ENCODE assay signal across 30 mouse cellular contexts in genomic region chr11:61296556-61296955, GRCm38 (mm10). TPM values are rescaled to one million over a fixed set of nuclear protein-coding genes. Genes with fewer than 3 reads are reported as not detected.
DNase-seq lines count a peak whose midpoint lies in the region; ATAC-seq and TF ChIP-seq lines count a peak whose summit lies in the region.
"Had no signal": no experiment of that assay in that cellular context is flagged by ENCODE, and none has a peak within 500 bp of the region (broad histone marks: within the 10 kb centered on the region; RNA-seq: fewer than 3 reads in every experiment).

No protein-coding gene starts in this region.

- no peak overlapping the region for H3K4me3 ChIP-seq in hindbrain, embryonic 10.5 days
- no peak overlapping the region for H3K4me3 ChIP-seq in hindbrain, embryonic 14.5 days (replicated peaks; ENCODE audit: low read length)
- no peak overlapping the region for H3K4me3 ChIP-seq in ES-Bruce4 (ENCODE audit: low read depth, low read length)
- H3K4me3 ChIP-seq in ES-E14 (ENCODE audit: insufficient read depth in 1 of 2, low read depth in 1 of 2, low read length in 2 of 2, poor library complexity in 1 of 2, severe bottlenecking in 1 of 2), result no peak overlapping the region
- H3K4me3 ChIP-seq: embryonic facial prominence, embryonic 10.5 days; embryonic facial prominence, embryonic 13.5 days; erythroblast, embryonic 14.5 days; forebrain, embryonic 13.5 days; hindbrain, embryonic 13.5 days had no signal

- peak; percentile 18 for DNase-seq in hindbrain, embryonic 10.5 days (ENCODE audit: low spot score)
- DNase-seq in hindbrain, embryonic 14.5 days (ENCODE audit: low spot score), result no peak
- no peak for DNase-seq in ES-E14 (ENCODE audit: low read depth, low spot score)
- no peak for DNase-seq in lung, postnatal 25 days (ENCODE audit: low spot score)
- no peak for DNase-seq in gastrocnemius, adult 18-20 months (ENCODE audit: low spot score)
- DNase-seq: adrenal gland, adult 8-10 months; adrenal gland, postnatal 36 days; cerebellum, adult 18-20 months; cerebellum, adult 9-10 months; cerebellum, postnatal 14 days; forebrain, postnatal 0 days; gastrocnemius, postnatal 25 days; heart, adult 18-20 months; kidney, adult 18-20 months; kidney, adult 9 months had no signal

- no peak overlapping the region for H3K4me2 ChIP-seq in hindbrain, embryonic 14.5 days (replicated peaks)
- H3K4me2 ChIP-seq: embryonic facial prominence, embryonic 13.5 days; forebrain, embryonic 13.5 days; heart, embryonic 11.5 days; hindbrain, embryonic 13.5 days had no signal

- no peaks in the 10 kb centered on the region for H3K36me3 ChIP-seq in hindbrain, embryonic 10.5 days
- no peaks in the 10 kb centered on the region for H3K36me3 ChIP-seq in hindbrain, embryonic 14.5 days (replicated peaks; ENCODE audit: control insufficient read depth, insufficient read depth)
- H3K36me3 ChIP-seq in ES-Bruce4 (ENCODE audit: control insufficient read depth, insufficient read depth, low read length, poor library complexity, severe bottlenecking), result no peaks in the 10 kb centered on the region
- H3K36me3 ChIP-seq in ES-E14 (ENCODE audit: control insufficient read depth, insufficient read depth, low read length, poor library complexity, severe bottlenecking), result peaks cover 1% of the 10 kb centered on the region
- H3K36me3 ChIP-seq: embryonic facial prominence, embryonic 10.5 days; embryonic facial prominence, embryonic 13.5 days; hindbrain, embryonic 13.5 days had no signal

- WGBS in hindbrain, embryonic 10.5 days, result 25% methylated on average over 1 of the region's 1 CpGs
- 21% methylated on average over 1 of the region's 1 CpGs for WGBS in hindbrain, embryonic 14.5 days

- no peak for TF ChIP-seq POLR2A in ES-Bruce4 (IDR thresholded peaks at IDR 0.05; ENCODE audit: insufficient read depth, low read length)

- H3K4me1 ChIP-seq in hindbrain, embryonic 10.5 days (replicated peaks), result peaks cover 26% of the 10 kb centered on the region
- no peaks in the 10 kb centered on the region for H3K4me1 ChIP-seq in hindbrain, embryonic 14.5 days (replicated peaks; ENCODE audit: control insufficient read depth, insufficient read depth, low read length)
- H3K4me1 ChIP-seq in ES-Bruce4 (ENCODE audit: control insufficient read depth, insufficient read depth, low read length) (no peaks in the 10 kb centered on the region), ES-E14 (ENCODE audit: control insufficient read depth in 2 of 2, insufficient read depth in 2 of 2, low read length in 2 of 2, poor library complexity in 1 of 2) (peaks cover 0 to 8% of the 10 kb centered on the region in 2 experiments; a peak in 2 of 4 replicates)

- H3K9me3 ChIP-seq in hindbrain, embryonic 10.5 days, result 0 out of 2 replicates have a peak, but pooled peaks cover 2% of the 10 kb centered on the region
- H3K9me3 ChIP-seq in hindbrain, embryonic 14.5 days (ENCODE audit: control insufficient read depth, low read length), result no peaks in the 10 kb centered on the region
- H3K9me3 ChIP-seq in ES-Bruce4 (replicated peaks; ENCODE audit: control insufficient read depth, insufficient read depth, low read length, poor library complexity, severe bottlenecking) (peaks cover 34% of the 10 kb centered on the region), ES-E14 (ENCODE audit: control insufficient read depth, insufficient read depth, low read depth, low read length) (peaks cover 7% of the 10 kb centered on the region)
- H3K9me3 ChIP-seq: embryonic facial prominence, embryonic 10.5 days; embryonic facial prominence, embryonic 13.5 days; forebrain, embryonic 13.5 days; hindbrain, embryonic 13.5 days had no signal

- no peak overlapping the region for H3K9ac ChIP-seq in hindbrain, embryonic 14.5 days
- no peak overlapping the region for H3K9ac ChIP-seq in ES-Bruce4 (ENCODE audit: low read depth, poor library complexity, severe bottlenecking)
- no peak overlapping the region for H3K9ac ChIP-seq in ES-E14 (ENCODE audit: insufficient read depth, low read depth, low read length, poor library complexity, severe bottlenecking)
- H3K9ac ChIP-seq: embryonic facial prominence, embryonic 13.5 days; forebrain, embryonic 13.5 days; forebrain, postnatal 0 days; hindbrain, embryonic 13.5 days had no signal

- H3K27ac ChIP-seq in hindbrain, embryonic 10.5 days, result no peak overlapping the region
- no peak overlapping the region for H3K27ac ChIP-seq in hindbrain, embryonic 14.5 days
- peak overlapping the region; percentile 91 for H3K27ac ChIP-seq in ES-Bruce4 (ENCODE audit: insufficient read depth, low read length)
- H3K27ac ChIP-seq in ES-E14 (ENCODE audit: insufficient read depth, low read depth, low read length, poor library complexity, severe bottlenecking), result peak overlapping the region; percentile 92
- H3K27ac ChIP-seq: embryonic facial prominence, embryonic 10.5 days; embryonic facial prominence, embryonic 13.5 days; forebrain, embryonic 13.5 days; hindbrain, embryonic 13.5 days; hindbrain, postnatal 0 days had no signal

- H3K27me3 ChIP-seq in hindbrain, embryonic 10.5 days (ENCODE audit: insufficient read depth, poor library complexity, severe bottlenecking), result no peaks in the 10 kb centered on the region
- H3K27me3 ChIP-seq in hindbrain, embryonic 14.5 days (ENCODE audit: control insufficient read depth, insufficient read depth, low read length), result no peaks in the 10 kb centered on the region
- no peaks in the 10 kb centered on the region for H3K27me3 ChIP-seq in ES-Bruce4 (ENCODE audit: control insufficient read depth, insufficient read depth, low read length, poor library complexity, severe bottlenecking)
- H3K27me3 ChIP-seq: embryonic facial prominence, embryonic 13.5 days; forebrain, embryonic 13.5 days; hindbrain, embryonic 13.5 days had no signal

- TF ChIP-seq EP300 in ES-Bruce4 (IDR thresholded peaks at IDR 0.05; ENCODE audit: insufficient read depth, low read depth, low read length), result no peak

- TF ChIP-seq CTCF in ES-Bruce4 (IDR thresholded peaks at IDR 0.05; ENCODE audit: low read depth, low read length), result no peak

- no peak for ATAC-seq in hindbrain, embryonic 14.5 days (ENCODE audit: low FRiP score)
- ATAC-seq: CD4-positive, CD25-positive, alpha-beta regulatory T cell, adult 4 months; forebrain, embryonic 13.5 days; forebrain, postnatal 0 days; hindbrain, postnatal 0 days; inflammation-experienced regulatory T-cells, adult 6 months; intestine, embryonic 16.5 days had no signal

- in situ Hi-C loops in ES-E14 (cut with MboI; ENCODE audit: low sequenced_read_pairs in 2 of 2, unreplicated experiment in 2 of 2), result no loop called here

TF ChIP-seq in ES-E14, 5 proteins besides CTCF, POLR2A, EP300 and RAD21:
- no peak for TF ChIP-seq MAFK (IDR thresholded peaks at IDR 0.05; ENCODE audit: insufficient read depth, low read depth, low read length)
- TF ChIP-seq ZNF384 (IDR thresholded peaks at IDR 0.05; ENCODE audit: low read depth, low read length), result no peak
- no peak for TF ChIP-seq CHD2 (IDR thresholded peaks at IDR 0.05; ENCODE audit: low read depth, low read length)
- TF ChIP-seq HCFC1 (IDR thresholded peaks at IDR 0.05; ENCODE audit: borderline replicate concordance, insufficient read depth, low read length), result no peak
- TF ChIP-seq ZC3H11A (IDR thresholded peaks at IDR 0.05; ENCODE audit: borderline replicate concordance, low read depth, low read length), result no peak

RNA-seq across cellular contexts. Expression of gene Aldh3a2, which starts 29.3 kb away (rescaled TPM):
- 22.6 and 23.6 TPM in 2 replicates for polyA plus RNA-seq in hindbrain, embryonic 10.5 days (2016; fragmentation: Nextera tagmentation; extraction: Ambion mirVana)
- 28.0 and 37.3 TPM in 2 replicates for polyA plus RNA-seq in hindbrain, embryonic 14.5 days (2014; fragmentation: Nextera tagmentation; extraction: Ambion mirVana)
- polyA plus RNA-seq in ES-Bruce4 (2011; ENCODE audit: insufficient read depth, insufficient read length, low read depth, missing spikeins), result 21.3 and 22.4 TPM in 2 replicates
- 17.8 and 24.4 TPM in 2 replicates for total RNA-seq in ES-E14 (2012; rRNA removed)
- 10 to 100 TPM in 1 of 2 experiments, 1 to 10 TPM in 1; 9.8 to 15.1 TPM for total RNA-seq in gastrocnemius, adult 18-20 months (2021)
- polyA plus RNA-seq: erythroblast, embryonic 14.5 days had no signal

RNA-seq across cellular contexts. Expression of gene Slc47a2, which starts 46.1 kb away (rescaled TPM):
- not detected in 2 replicates for polyA plus RNA-seq in hindbrain, embryonic 10.5 days (2016; fragmentation: Nextera tagmentation; extraction: Ambion mirVana)
- polyA plus RNA-seq in hindbrain, embryonic 14.5 days (2014; fragmentation: Nextera tagmentation; extraction: Ambion mirVana), result 0.08 TPM in 1 of 2 replicates, not detected in the other
- polyA plus RNA-seq in ES-Bruce4 (2011; ENCODE audit: insufficient read depth, insufficient read length, low read depth, missing spikeins), result not detected in 2 replicates
- total RNA-seq in ES-E14 (2012; rRNA removed), result 4.1 and 5.9 TPM in 2 replicates
- total RNA-seq in gastrocnemius, adult 18-20 months (2021), result not detected
- total RNA-seq: adrenal gland, adult 8-10 months; adrenal gland, postnatal 36 days; forebrain, postnatal 0 days; gastrocnemius, adult 8-10 months; gastrocnemius, postnatal 25 days; heart, adult 18-20 months; heart, postnatal 25 days; hematopoietic stem cell, adult 5-6 weeks had no signal
- polyA plus RNA-seq: C2C12; CD4-positive, CD25-positive, alpha-beta regulatory T cell, adult 4 months; embryonic facial prominence, embryonic 10.5 days; embryonic facial prominence, embryonic 13.5 days; erythroblast, embryonic 14.5 days; forebrain, embryonic 13.5 days; forebrain, postnatal 0 days; inflammation-experienced regulatory T-cells, adult 6 months; intestine, embryonic 16.5 days had no signal

Comparison
In these comparisons a context has a peak if more than half of its experiments do, and no peak if none do; other contexts are left out.
1. H3K27ac ChIP-seq: peak in ES-Bruce4 (single experiment) and ES-E14 (single experiment); none in hindbrain, embryonic 10.5 days (single experiment) and hindbrain, embryonic 14.5 days (single experiment).